Mouse (Mus musculus) intestine, embryonic 16.5 days (tissue): ENCODE measurements around the gene Mon2. TPM values are rescaled to one million over a fixed set of nuclear protein-coding genes. Genes with fewer than 3 reads are reported as not detected.
A peak's percentile ranks its signal among the peaks of the same experiment; 100 is the strongest.

ENCODE experiments used
- ATAC-seq: fragments of 200-750 bp; cut with Nextera tagmentation; 2 replicates; pipeline ENCODE4 v1.8.0; 2017; ENCODE audit warnings: moderate TSS enrichment, moderate library complexity
- H3K27ac ChIP-seq: fragments of 300-500 bp; sonication (generic); 2 replicates; pipeline ENCODE4 v1.5.1; 2014; ENCODE audit warnings: mild to moderate bottlenecking, low read length
- H3K27me3 ChIP-seq: fragments of 300-500 bp; sonication (generic); replicated peaks from 2 replicates; pipeline ENCODE4 v1.6.1; 2014; ENCODE audit warnings: low read length, control low read depth, mixed read lengths; ENCODE audit not compliant: control insufficient read depth, insufficient read depth
- H3K36me3 ChIP-seq: fragments of 300-500 bp; sonication (generic); 2 replicates; pipeline ENCODE4 v1.6.1; 2014; ENCODE audit warnings: low read length, control low read depth; ENCODE audit not compliant: control insufficient read depth, insufficient read depth
- H3K4me1 ChIP-seq: fragments of 300-500 bp; sonication (generic); 2 replicates; pipeline ENCODE4 v1.6.1; 2014; ENCODE audit warnings: low read length, control low read depth, mixed read lengths; ENCODE audit not compliant: control insufficient read depth, insufficient read depth
- H3K4me2 ChIP-seq: fragments of 300-500 bp; sonication (generic); 2 replicates; pipeline ENCODE4 v1.6.1; 2014; ENCODE audit warnings: low read depth, low read length, control low read depth
- H3K4me3 ChIP-seq: fragments of 300-500 bp; sonication (generic); 2 replicates; pipeline ENCODE4 v1.5.1; 2014; ENCODE audit warnings: mild to moderate bottlenecking, low read length
- H3K9ac ChIP-seq: fragments of 300-500 bp; sonication (generic); 2 replicates; pipeline ENCODE4 v1.6.1; 2014; ENCODE audit warnings: low read depth, low read length
- H3K9me3 ChIP-seq: fragments of 300-500 bp; sonication (generic); 2 replicates; pipeline ENCODE4 v1.6.1; 2016; ENCODE audit warnings: low read length, control low read depth; ENCODE audit not compliant: control insufficient read depth
- WGBS: fragments of 180-500 bp; shearing (Covaris S2); extraction: QIAGEN DNeasy Blood & Tissue Kit; methylation state at CpG from one replicate; pipeline ENCODE4 v1.1.7; 2014; 5-methylcytosine and 5-hydroxymethylcytosine counted together
- polyA plus RNA-seq: library from polyadenylated mRNA; unstranded; fragments of >200 nt; fragmentation: Nextera tagmentation; extraction: Ambion mirVana; gene quantifications from 2 replicates; pipeline ENCODE4 v1.2.1, GENCODE M21; 2015

Gene Mon2
- 11.7 and 13.4 TPM in 2 replicates for polyA plus RNA-seq

- Histone ChIP-seq H3K4me2 (peak within 1 kb of the TSS; percentile 80), H3K4me3 (peak within 1 kb of the TSS; percentile 97), H3K27ac (peak within 1 kb of the TSS; percentile 74), H3K9ac (peak within 1 kb of the TSS; percentile 93), H3K4me1 (peaks cover 16% of the 10 kb centered on the region), H3K27me3 (no peaks in the 10 kb centered on the region), H3K36me3 (no peaks in the 10 kb centered on the region), H3K9me3 (no peaks in the 10 kb centered on the region)
- ATAC-seq: peak; percentile 99
- under 1% methylated on average over 58 of the region's 58 CpGs for WGBS
Measured at GRCm38 (mm10) chr10:123076245-123077023, at the start of gene Mon2. Gene Mon2, minus strand, starts transcription at chr10:123076505.

- H3K4me3 ChIP-seq: no peak overlapping the region
- peaks cover 3% of the 10 kb centered on the region; the same call in 1 of the 2 replicates for H3K36me3 ChIP-seq
- ATAC-seq: peak; percentile 92
- H3K4me1 ChIP-seq: no peaks in the 10 kb centered on the region
- 85% methylated on average over 14 of the region's 14 CpGs for WGBS
- no peak overlapping the region for H3K9ac ChIP-seq
- H3K9me3 ChIP-seq: no peaks in the 10 kb centered on the region
- H3K4me2 ChIP-seq: no peak overlapping the region
- H3K27me3 ChIP-seq: no peaks in the 10 kb centered on the region
- no peak overlapping the region for H3K27ac ChIP-seq
Measured at GRCm38 (mm10) chr10:123120666-123121392, 44.5 kb upstream of the Mon2 start.

- no peaks in the 10 kb centered on the region for H3K9me3 ChIP-seq
- no peak overlapping the region for H3K27ac ChIP-seq
- 79% methylated on average over 14 of the region's 14 CpGs for WGBS
- no peak overlapping the region for H3K9ac ChIP-seq
- H3K4me1 ChIP-seq: no peaks in the 10 kb centered on the region
- no peak overlapping the region for H3K4me3 ChIP-seq
- no peak overlapping the region for H3K4me2 ChIP-seq
- H3K36me3 ChIP-seq: 0 out of 2 replicates have a peak, but pooled peaks cover 3% of the 10 kb centered on the region
- no peaks in the 10 kb centered on the region for H3K27me3 ChIP-seq
- ATAC-seq: no peak
Measured at GRCm38 (mm10) chr10:123116861-123117260, 40.6 kb upstream of the Mon2 start.

GRCm38 (mm10) chr10:123113466-123113865, 37.2 kb upstream of the Mon2 start:
- no peak overlapping the region for H3K4me2 ChIP-seq
- 0 out of 2 replicates have a peak, but pooled peaks cover 3% of the 10 kb centered on the region for H3K36me3 ChIP-seq
- H3K27ac ChIP-seq: no peak overlapping the region
- H3K27me3 ChIP-seq: no peaks in the 10 kb centered on the region
- no peak overlapping the region for H3K9ac ChIP-seq
- no peaks in the 10 kb centered on the region for H3K4me1 ChIP-seq
- no peak for ATAC-seq
- H3K4me3 ChIP-seq: no peak overlapping the region
- H3K9me3 ChIP-seq: no peaks in the 10 kb centered on the region
- 86% methylated on average over 8 of the region's 8 CpGs for WGBS

- Histone ChIP-seq H3K27me3 (no peaks in the 10 kb centered on the region), H3K4me1 (no peaks in the 10 kb centered on the region), H3K27ac (no peak overlapping the region), H3K36me3 (0 out of 2 replicates have a peak, but pooled peaks cover 3% of the 10 kb centered on the region), H3K4me3 (no peak overlapping the region), H3K9ac (no peak overlapping the region), H3K4me2 (no peak overlapping the region), H3K9me3 (no peaks in the 10 kb centered on the region)
- 88% methylated on average over 9 of the region's 9 CpGs for WGBS
- ATAC-seq: no peak
Measured at GRCm38 (mm10) chr10:123112787-123113168, 36.5 kb upstream of the Mon2 start.

- ATAC-seq: no peak
- H3K9ac ChIP-seq: no peak overlapping the region
- H3K27me3 ChIP-seq: no peaks in the 10 kb centered on the region
- H3K4me2 ChIP-seq: no peak overlapping the region
- H3K36me3 ChIP-seq: 0 out of 2 replicates have a peak, but pooled peaks cover 3% of the 10 kb centered on the region
- WGBS: 83% methylated on average over 11 of the region's 11 CpGs
- H3K9me3 ChIP-seq: no peaks in the 10 kb centered on the region
- H3K4me3 ChIP-seq: no peak overlapping the region
- no peak overlapping the region for H3K27ac ChIP-seq
- H3K4me1 ChIP-seq: no peaks in the 10 kb centered on the region
Measured at GRCm38 (mm10) chr10:123112056-123112786, 35.9 kb upstream of the Mon2 start.

- WGBS: 83% methylated on average over 11 of the region's 11 CpGs
- H3K27me3 ChIP-seq: no peaks in the 10 kb centered on the region
- H3K4me2 ChIP-seq: no peak overlapping the region
- ATAC-seq: peak; percentile 36
- H3K9ac ChIP-seq: no peak overlapping the region
- no peak overlapping the region for H3K27ac ChIP-seq
- H3K36me3 ChIP-seq: 0 out of 2 replicates have a peak, but pooled peaks cover 3% of the 10 kb centered on the region
- no peaks in the 10 kb centered on the region for H3K9me3 ChIP-seq
- no peak overlapping the region for H3K4me3 ChIP-seq
- no peaks in the 10 kb centered on the region for H3K4me1 ChIP-seq
Measured at GRCm38 (mm10) chr10:123110548-123110947, 34.2 kb upstream of the Mon2 start.

GRCm38 (mm10) chr10:123108527-123108926, 32.2 kb upstream of the Mon2 start:
- 67% methylated on average over 1 of the region's 1 CpGs for WGBS
- H3K27me3 ChIP-seq: no peaks in the 10 kb centered on the region
- no peak for ATAC-seq

GRCm38 (mm10) chr10:123108121-123108520, 31.8 kb upstream of the Mon2 start:
- Histone ChIP-seq H3K36me3 (no peaks in the 10 kb centered on the region), H3K9ac (no peak overlapping the region), H3K27me3 (no peaks in the 10 kb centered on the region), H3K4me1 (no peaks in the 10 kb centered on the region), H3K4me2 (no peak overlapping the region), H3K9me3 (no peaks in the 10 kb centered on the region), H3K27ac (no peak overlapping the region), H3K4me3 (no peak overlapping the region)
- no peak for ATAC-seq
- 78% methylated on average over 5 of the region's 5 CpGs for WGBS

More at GRCm38 (mm10) chr10:123108527-123108926, 32.2 kb upstream of the Mon2 start:
- no peak overlapping the region for H3K9ac ChIP-seq
- no peaks in the 10 kb centered on the region for H3K36me3 ChIP-seq
- H3K4me2 ChIP-seq: no peak overlapping the region
- no peaks in the 10 kb centered on the region for H3K4me1 ChIP-seq
- no peak overlapping the region for H3K27ac ChIP-seq
- H3K9me3 ChIP-seq: no peaks in the 10 kb centered on the region
- no peak overlapping the region for H3K4me3 ChIP-seq
